Mouse (Mus musculus): ENCODE results near the gene Pip5k1c.

Pip5k1c gene

DNA sequence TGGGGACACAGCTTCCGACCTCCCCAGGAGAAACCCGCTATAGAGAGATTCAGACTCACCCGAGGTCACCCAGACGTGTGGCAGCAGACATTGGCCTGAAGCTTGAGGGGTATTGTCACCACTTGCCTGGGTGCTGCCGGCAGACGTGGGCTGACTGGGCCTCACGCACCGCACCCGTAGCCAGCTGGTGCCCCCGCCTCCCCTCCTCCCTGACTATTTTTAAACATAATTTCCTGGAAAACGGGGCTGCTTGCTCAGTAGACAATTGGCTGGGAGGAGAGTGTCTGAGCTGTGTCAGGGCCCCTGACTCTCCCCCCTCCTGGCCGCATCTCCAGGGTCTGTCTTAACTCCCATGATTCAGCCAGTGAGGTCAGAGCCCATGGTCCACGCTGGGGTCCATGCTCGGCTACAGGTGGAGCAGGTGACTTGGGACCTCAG lies 10.0 kb downstream of the Pip5k1c start:
- no peak for DNase-seq (ENCODE audit: low spot score in 2 of 2)

DNA sequence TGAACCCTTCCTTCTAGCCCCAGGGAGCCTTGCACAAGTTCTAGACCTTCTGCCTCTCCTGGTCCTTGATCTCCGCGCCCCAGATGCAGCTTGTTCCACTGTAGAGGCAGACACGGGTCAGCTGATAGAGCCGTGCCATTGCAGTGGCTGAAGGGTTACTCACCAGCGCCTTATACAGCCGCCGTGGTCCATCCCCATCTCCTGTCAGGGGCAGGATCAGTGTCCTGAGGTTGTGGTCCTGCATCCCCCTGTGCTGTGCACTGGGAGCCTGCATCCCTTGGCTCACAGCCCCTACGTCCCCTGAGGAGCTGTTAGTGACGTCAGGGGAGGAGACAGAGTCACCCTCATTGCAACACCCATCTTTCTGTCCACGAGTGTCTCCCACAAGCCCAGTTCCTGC lies 10.5 kb downstream of the Pip5k1c start:
- DNase-seq (ENCODE audit: low spot score in 2 of 2), result no peak

DNA sequence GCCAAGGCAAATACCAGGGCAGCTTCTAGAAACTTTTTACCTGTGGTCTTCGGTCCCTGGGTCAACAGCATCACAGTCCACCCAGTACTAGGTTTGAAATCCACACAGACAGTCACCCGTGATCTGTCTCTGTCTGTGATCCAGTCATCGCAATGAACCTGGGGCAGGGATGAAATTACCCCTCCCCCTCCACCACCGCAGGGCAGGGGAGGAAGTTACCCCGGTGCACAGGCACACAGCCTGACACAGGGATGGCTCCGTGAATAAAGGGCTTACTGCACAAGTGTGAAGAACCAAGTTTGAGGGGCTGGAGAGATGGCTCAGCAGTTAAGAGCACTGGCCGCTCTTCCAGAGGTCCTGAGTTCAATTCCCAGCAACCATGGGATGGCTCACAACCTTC lies 11.0 kb downstream of the Pip5k1c start:
- no peak for DNase-seq (ENCODE audit: low spot score in 2 of 2)

DNA sequence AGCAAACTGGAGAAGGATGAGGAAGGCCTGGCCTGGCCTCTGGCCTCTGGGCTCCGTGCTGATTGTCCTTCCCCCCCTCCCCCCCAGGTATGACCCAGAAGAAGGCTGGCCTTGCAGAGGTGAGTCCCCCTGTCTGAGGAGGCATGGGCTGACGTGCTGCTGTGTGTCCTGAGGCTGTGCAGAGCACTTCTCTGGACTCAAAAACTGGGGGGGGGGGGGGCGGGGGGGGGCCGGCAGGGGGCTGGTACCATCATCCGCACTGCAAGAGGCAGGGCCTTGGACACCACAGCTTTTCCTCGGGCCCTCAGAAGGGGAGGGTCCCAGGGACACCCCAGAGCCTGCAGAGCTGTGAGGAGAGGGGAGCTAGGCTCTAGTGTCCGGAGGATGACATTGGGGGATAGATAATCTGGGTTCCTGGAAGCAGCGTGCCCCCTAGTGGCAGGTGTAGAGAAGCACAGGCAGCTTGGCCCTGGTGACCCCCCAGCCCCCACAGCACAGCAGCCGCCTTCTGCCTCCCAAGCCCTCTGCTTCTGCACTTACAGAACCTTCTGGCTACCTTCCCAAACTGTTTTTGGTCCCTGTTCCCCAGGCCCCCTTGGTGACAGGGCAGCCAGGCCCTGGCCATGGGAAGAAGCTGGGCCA lies 12.0 kb downstream of the Pip5k1c start:
- DNase-seq (ENCODE audit: low spot score in 2 of 2), result no peak

DNA sequence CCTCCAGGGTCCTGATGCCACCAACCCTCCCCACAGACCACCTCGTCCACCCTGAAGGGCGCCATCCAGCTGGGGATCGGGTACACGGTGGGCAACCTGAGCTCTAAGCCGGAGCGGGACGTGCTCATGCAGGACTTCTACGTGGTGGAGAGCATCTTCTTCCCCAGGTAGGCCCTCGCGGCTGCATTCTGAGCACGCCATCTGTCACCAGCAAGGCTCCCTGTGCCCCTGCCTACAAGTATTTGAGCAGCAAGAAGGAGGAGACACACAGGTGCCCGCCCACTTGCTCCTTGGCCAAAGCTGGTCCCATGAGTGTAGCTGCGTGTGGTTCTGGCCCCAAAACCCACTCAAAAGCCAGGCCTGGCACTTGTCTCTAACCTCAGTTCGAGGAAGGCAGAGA lies 12.9 kb downstream of the Pip5k1c start:
- no peak for DNase-seq (ENCODE audit: low spot score in 2 of 2)

DNA sequence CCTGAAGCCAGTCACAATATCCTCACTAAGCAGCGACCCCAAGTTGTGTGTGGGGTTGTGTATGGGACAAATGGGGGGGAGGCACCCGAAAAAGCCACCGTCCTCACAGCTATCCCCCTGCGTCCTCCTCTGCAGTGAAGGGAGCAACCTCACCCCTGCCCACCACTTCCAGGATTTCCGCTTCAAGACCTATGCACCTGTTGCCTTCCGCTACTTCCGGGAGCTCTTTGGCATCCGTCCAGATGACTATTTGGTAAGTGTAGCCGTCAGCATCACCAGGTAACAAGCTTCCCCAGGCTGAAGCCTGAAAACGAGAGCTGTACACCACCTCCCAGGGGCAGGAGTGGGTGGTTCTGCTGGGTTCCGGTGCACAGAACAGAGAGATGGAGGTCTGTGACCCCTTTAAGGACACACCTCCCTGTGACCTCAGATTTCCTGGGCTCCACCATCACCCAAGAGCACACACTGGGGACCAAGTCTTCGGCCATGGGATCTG lies 13.5 kb downstream of the Pip5k1c start:
- DNase-seq (ENCODE audit: low spot score in 2 of 2), result no peak

DNA sequence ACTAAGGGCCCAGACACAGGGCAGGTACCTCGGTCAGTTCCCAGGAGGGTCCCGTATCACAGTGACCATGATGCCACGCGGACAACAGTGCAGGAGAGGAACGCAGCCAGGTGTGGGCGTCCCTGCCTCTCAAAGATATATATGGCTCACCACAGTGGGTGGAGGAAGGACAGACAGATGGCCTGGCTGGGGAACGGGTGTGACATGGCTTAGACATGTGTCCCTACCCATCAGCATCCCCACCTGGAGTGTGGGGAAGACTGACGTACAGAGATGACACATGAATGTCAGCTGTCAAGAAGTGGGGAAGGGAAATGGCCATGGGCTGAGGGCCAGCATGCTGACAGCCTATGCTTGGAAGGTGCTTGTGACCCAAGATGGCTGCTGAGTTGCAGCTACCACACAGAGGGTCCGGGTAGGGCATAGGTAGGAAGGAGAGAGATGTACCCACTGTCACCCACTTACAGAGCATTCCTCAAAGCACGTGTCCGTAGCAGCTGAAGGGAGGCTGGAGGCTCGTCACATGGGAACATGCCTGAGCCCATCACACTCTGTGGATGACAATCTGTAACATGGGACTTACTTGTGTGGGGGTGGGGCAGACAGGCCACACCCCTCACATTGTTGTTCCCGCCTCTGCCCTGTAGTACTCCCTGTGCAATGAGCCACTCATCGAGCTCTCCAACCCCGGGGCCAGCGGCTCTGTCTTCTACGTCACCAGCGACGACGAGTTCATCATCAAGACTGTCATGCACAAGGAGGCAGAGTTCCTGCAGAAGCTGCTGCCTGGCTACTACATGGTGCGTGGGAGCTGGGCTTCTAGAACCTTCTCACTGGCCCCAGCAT lies 14.3 kb downstream of the Pip5k1c start:
- DNase-seq (ENCODE audit: low spot score in 2 of 2), result no peak

DNA sequence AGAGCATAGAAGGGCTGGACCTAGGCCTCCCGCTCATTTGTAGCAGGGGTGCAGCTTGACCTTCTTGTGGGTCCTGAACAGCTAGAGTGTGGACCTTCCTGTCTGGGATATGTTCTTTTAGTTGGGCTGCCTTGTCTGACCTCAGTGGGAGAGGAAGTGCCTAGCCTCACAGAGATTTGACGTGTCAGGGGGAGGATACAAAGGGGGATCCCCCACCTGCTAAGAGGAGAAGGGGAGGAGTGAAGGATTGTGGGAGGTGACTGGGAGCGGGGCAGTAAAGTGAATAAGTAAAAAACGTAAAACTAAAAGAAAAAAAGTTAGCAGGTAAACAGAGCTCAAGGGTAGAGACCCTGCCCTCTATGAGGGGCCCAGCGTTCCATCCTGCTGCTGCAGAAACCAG lies 16.8 kb downstream of the Pip5k1c start:
- no peak for DNase-seq (ENCODE audit: low spot score in 2 of 2)

DNA sequence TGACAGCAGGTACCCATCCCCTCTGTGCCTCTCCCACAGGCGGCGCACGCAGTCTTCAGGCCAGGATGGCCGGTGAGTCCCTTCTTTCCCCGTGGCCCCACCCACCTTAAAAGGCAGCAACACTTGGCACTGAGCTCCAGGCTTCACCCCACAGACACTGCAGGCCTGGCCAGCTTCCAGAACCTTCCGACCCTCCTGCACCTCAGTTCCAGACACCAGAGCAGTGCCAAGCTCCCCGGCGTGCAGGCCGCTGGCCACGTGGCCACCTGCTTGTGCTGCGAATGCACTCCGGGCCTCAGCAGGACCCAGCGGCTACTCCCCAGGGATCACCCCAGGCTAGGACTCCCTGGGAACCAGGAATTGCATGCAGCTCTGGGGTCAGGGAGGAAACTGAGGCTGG lies 20.8 kb downstream of the Pip5k1c start:
- no peak for DNase-seq (ENCODE audit: low spot score in 2 of 2)

DNA sequence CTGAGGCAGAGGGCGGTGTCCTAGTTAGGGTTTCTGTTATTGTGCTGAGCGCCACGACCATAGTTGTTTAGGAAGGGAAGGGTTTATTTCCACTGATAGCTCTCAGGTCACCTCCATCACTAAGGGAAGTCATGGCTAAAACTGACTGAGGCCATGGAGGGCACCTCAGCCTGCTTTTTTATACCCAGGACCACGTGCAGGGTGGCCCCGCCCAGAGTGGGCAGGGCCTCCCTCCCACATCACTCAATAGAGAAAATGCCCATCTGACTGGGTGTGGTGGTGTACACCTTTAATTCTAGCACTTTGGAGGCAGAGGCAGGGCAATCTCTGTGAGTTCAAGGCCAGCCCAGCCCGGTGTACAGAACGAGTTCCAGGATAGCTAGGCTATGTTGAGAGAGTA lies 21.4 kb downstream of the Pip5k1c start:
- no peak for DNase-seq (ENCODE audit: low spot score in 2 of 2)

DNA sequence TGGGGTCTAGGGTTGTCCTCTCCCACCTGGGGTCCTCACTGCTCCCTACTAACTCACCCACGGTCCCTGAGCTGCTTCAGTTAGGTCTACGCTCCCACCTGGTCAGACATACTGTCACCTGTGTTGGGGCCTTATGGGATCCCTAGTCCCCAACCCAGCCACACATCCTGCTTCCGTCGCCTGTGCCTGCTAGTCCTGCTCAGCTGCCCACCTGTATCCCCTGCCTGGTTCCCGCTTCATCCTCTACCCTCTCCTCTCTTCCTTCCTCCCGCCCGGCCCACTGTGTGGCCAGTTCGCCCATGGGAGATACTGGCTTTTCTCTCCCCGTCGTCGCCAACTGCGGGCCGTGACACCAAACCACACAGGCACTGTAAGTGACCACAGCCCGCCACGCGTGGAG lies 22.8 kb downstream of the Pip5k1c start:
- DNase-seq (ENCODE audit: low spot score in 2 of 2), result no peak

DNA sequence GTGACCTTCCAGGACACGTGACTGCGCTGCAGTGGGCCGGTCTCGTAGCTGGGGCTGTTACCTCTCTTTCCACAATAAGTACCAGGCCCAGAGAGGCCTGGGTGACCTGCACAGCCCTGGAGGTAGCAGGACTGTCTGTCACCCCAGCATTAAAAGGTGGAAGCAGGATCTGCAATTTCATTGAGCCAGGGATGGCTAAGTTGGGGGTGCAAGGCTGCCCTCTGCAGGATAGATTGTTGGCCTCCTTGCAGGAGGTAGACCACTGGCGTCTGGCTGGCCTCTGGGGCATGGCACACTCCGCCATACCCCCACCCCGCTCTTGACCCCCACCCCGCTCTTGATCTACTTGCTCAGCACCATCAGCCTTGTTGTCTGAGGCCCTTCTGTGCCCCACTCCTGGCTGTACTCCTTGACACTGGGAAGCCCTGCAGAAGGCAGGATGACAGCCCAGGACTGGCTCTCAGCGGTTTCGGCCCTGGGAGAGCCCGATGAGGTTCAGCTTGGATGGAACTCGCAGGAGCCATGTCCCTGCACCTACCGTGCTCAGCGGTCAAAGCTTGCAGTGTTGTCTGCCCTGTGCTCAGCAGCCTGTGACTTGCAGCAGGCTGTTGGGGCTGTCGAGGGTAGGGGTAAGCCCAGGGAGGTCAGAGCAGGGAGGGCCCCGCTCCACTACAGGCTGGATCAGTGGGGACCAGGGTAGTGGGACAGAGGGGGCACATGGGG lies 23.7 kb downstream of the Pip5k1c start:
- DNase-seq (ENCODE audit: low spot score in 2 of 2), result no peak

DNA sequence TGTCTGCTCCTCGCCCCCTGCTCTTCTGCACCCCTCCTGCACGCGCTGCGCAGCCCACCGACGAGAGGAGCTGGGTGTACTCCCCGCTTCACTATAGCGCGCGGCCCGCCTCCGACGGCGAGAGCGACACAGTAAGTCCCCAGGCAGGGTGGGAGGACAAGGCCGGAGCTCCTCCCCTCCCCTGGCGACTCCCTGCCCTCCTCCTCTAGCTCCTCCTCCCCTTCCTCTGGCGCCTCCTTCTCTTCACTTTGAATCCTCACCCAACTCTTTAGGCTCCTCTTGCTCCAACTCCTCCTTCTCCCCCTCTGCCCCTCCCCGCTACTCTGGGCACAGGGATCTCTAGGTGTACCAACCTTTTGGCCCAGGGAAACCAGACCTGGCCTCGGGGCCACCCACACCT lies 24.5 kb downstream of the Pip5k1c start:
- peak; percentile 37 to 70 for DNase-seq (ENCODE audit: low spot score in 2 of 2)

DNA sequence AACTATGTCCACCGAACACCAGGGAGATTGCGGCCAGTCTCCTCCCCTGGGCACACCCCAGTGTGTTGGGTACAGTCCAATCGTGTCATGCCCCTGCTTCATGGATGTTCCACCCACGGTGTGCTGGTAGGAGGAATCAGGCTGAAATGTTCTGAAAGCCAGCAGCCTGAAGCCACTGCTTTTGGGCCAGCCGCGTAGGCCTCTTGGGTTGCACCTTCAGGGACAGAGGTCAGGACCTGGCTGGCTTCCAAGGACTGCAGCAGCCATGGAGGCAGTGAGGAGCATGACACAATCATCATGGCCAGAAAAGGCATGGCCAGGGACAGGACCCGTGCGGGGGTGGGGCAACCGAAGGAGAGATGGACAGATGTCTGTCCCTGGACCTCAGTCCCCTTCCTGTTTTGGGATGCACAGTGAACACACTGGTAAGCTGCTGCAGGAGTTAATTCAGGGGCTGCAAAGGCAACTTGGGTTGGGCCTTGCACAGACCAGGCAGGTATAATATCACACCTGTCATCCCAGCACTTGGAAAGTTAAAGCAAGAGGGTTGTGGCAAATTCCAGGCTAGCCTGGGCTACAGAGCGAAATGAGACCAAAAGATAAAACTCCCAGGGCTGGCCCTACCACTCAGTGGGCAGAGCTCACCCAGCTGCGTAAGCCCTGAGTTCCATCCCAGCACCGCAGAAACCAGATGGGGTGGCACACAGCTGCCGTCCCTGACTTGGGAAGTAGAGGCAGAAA lies 26.0 kb downstream of the Pip5k1c start:
- DNase-seq (ENCODE audit: low spot score in 2 of 2), result peak in 1 of 2 experiments; percentile 53

DNA sequence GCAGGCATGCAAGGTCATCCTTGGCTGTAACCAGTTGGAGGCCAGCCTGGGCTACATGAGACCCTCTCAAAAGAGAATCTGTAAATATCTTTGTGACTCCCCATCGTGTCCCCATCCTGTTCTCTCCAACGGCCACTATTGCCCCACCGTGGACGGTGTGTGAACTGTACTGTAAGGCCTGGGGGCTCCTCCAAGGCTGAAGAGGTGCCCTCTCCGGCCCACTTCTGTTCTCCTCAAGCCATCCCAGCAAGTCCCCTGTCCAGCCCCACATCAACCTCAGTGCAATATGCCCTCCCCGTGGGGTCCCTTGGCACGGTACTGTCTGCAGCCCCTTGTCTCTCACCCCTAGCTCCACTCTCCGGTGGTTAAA lies 26.6 kb downstream of the Pip5k1c start:
- no peak for DNase-seq (ENCODE audit: low spot score in 2 of 2)

DNA sequence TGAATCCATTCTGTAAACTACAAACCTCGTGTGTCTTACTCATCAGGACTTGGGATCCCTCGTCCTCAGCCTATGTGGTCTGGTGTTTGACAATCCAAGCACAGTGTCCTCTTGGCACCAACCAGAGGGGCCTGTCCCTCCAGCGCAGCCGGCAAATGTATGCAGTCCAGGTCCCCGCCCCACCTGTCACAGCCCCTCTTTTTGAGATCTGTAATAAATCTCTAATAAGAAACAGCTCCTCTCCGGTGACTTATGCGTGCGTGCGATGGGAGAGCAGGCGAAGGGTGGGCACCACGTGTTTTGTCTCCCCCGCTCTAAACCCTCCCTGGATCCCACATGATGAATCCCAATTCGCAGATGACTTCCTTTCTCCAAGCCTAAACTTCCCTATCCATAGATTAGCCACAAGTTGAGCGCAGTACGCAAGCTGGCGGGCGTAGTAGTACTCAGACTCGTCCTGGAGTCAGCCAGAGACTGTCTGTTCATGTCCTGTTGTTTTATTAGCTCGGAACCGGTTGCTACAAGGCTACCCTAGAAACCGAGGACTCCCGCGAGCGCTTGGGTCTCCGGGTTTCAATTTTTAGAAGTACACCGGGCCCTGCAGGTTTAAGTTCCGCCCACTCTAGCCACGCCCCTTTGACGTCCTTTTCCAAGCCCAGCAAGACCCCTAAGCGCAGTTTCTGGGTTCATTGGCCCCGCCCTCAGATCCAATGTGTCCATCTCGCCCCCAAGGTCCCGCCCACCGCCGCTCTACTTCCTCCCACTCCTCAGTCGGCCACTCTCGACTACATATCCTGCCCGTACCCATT lies 27.2 kb downstream of the Pip5k1c start:
- peak in 1 of 2 experiments; percentile 34 for DNase-seq (ENCODE audit: low spot score in 2 of 2)

DNA sequence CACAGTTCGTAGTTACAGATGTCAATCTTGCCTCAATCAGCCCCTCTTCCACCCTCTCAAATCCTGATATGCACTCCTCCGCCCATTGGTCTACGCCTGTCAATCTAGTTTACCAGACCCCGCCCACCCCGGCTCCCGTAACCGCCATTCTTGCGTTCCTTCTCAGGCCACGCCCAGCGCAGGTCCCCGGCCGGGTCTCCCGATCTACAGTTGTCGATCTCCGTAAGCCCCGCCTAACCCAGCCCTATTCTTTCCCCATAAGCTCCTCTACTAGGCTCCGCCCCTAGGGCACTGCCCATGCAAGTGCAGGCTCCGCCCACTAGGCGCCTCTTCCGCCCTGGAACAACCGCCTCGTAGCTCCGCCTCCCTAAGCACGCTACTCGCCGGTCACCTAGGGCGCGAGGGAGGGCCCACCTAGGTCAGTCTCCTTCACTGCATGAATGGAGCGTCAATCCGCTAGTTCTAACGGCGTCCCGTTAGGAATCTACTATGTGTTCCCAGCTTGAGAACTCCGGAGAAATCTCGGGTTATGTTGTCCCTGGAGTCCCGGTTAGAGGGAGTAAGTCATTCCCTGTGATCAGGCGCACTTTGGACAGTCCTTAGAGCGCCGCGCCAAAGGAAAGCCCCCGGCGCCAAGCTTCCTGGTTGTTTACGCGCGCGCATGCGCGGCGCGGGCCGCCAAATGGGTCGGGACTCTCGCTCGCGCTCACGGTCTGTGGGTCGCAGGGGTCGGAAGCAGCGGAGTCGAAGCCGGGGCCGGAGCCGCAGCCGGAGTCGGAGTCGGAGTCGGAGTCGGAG lies 28.0 kb downstream of the Pip5k1c start, which contains the start of gene Cactin:
Gene Cactin, plus strand, starts transcription at position 554 of the 798 bp plus-strand sequence.
- DNase-seq (ENCODE audit: low spot score in 2 of 2), result peak; percentile 98 to 100

DNA sequence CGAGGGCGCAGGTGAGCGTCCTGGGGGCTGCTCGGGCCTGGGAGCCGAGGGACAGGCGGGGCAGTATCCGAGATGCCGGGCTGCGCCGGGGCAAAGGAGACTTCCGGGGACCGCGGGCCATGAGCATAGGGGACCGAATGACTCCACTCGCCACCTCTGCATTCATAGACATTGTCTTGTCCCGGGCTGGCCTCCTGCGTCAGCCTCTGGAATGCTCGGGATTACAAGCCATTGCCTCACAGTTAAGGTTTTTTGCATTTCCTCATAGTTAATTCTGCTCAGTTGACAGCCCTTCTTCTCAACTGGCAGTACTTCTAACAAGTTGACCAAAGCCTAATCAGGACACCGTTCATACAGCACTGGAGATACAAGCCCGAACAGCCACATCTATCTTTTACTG lies 28.7 kb downstream of the Pip5k1c start:
- DNase-seq (ENCODE audit: low spot score in 2 of 2), result no peak

DNA sequence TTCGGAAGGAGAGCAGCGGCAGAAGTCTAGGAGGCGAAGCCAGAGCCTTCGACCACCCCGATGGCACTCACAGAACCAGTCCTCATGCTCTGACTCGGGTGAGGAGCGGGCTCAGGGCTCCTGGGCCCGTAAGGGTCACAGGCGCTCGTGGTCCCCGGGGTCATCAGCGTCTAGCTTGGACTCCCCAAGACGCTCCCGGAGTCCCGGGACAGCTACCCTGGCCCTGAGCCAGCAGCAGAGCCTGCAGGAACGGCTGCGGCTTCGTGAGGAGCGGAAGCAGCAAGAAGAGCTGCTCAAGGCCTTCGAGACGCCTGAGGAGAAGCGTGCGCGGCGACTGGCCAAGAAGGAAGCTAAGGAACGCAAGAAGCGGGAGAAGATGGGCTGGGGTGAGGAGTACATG lies 29.7 kb downstream of the Pip5k1c start:
- no peak for DNase-seq (ENCODE audit: low spot score in 2 of 2)

DNA sequence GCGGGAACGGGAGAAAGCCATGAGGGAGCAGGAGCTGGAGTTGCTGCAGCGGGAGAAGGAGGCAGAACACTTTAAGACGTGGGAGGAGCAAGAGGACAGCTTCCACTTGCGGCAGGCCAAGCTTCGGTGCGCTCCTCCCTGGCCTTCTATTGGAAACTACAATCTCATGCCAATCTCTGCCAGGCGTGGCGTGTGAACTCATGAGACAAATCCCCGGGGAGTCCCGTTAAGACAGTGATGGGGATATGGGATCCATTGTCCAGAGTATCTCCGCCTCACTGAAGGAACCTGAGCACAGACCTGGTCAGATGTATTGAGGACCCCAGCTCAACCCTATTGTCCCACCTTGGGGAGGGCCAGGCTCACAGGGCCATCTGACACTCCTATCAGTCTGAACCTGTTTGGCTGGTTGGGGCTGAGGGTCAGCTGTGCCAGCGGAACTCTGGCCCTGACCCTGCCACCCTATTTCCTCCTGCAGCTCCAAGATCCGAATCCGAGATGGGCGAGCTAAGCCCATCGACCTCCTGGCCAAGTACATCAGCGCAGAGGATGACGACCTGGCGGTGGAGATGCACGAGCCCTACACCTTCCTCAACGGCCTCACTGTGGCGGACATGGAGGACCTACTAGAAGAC lies 30.5 kb downstream of the Pip5k1c start:
- DNase-seq (ENCODE audit: low spot score in 2 of 2), result no peak

Data from urinary bladder, postnatal 36 days (tissue).